Mouse (Mus musculus) cerebellum, adult 9-11 months (tissue): ENCODE results near the gene Acot12.
A peak's percentile ranks its signal among the peaks of the same experiment; 100 is the strongest.

Experiments used
- DNase-seq: peaks from one replicate; pipeline ENCODE4 v3.0.0; 2022

Gene Acot12

DNA sequence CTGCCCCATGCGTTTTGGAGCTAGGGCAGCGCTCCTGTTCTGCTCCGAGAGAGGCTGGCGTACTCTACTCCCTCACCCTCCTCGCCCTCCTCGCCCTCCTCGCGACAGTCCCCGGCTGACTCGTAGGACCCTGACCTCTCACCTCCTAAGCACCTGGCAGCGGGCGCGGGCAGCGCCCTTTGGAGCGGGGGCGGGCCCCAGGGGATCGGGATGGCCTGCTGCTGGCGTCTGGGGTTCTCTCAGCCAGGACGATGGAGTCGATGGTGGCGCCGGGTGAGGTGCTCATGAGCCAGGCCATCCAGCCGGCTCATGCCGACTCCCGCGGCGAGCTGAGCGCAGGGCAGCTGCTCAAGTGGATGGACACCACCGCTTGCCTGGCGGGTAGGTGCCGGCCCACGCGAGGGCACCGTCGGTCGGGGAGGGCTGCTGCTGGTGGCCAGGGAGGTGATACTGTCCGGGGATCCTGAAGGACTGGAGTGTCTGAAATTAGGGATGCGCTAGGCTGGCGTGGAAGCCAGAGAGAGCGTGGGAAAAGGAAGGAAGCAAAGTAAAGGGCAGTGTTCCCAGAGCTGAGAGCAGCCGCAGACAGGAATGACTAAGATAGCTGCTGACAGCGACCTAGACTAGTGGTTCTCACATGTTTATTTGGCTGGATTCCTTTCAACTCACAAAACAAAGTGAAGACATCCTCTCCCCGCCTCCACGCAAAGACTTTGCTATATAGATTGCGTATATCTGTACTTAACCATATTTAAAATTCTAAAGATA is at the start of gene Acot12:
TSS of gene Acot12 (plus strand) at position 233 of the 768 bp plus-strand sequence.
- DNase-seq, result peak; percentile 56

DNA sequence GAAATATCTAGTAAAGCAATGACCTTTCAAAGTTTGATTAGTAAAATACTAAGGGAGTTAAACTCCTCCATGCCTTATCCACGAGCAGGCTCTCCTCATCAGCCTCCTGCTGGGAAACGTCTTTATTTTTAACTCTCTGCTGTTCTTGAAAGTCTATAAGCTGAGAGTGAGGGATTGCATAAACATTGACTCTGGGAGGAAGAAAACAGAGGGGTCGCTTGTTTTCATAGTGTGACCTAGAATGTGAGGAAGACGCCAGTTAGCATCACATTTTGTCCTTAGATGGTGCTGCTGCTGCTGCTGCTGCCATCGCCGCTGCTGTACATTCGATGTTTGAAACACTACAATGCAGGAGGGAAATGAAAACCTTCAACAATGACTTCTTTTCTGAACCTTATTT is 47.7 kb upstream of the Acot12 start:
- DNase-seq, result no peak

DNA sequence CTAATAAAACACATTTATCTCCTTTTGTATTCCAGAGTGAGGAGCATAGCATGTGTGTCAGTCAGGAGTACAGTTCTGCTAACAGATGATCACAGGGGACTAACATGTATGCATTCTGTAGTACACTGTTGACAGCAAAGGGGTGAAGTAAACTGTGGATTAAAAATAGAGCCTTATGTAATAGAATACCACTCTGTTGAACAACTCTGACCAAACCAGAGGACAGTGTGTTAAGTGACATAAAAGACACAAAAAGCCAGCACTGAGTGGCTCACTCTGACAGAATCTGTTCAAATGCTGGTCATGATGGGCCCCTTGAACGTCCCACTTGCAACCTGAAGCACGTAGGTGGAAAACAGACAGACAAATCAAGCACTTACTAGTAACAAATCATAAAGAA is 45.9 kb upstream of the Acot12 start:
- DNase-seq, result no peak

GRCm38 (mm10) chr13:91696109-91696645 is 45.1 kb upstream of the Acot12 start:
- no peak for DNase-seq

GRCm38 (mm10) chr13:91697011-91697410 is 44.3 kb upstream of the Acot12 start:
- peak; percentile 10 for DNase-seq

GRCm38 (mm10) chr13:91702337-91702736 is 39.0 kb upstream of the Acot12 start:
- DNase-seq, result no peak

DNA sequence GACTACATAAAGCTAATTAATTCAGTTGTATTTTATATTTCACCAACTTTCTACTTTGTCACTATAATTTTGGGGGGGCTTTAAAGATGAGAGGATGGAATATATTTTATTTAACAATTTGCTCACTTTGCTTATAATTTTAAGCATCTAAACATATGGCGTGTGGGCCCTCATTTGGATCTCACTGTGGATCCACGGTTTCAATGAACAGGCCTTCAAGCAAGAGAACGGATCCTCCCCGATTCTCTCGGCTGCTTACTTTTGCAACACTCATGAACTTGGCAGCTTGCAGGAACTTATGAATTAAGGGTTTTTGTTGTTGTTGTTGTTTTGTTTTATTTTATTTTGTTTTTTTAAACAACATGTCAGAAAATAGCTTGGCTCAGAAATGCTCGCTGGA is 21.8 kb upstream of the Acot12 start:
- no peak for DNase-seq

DNA sequence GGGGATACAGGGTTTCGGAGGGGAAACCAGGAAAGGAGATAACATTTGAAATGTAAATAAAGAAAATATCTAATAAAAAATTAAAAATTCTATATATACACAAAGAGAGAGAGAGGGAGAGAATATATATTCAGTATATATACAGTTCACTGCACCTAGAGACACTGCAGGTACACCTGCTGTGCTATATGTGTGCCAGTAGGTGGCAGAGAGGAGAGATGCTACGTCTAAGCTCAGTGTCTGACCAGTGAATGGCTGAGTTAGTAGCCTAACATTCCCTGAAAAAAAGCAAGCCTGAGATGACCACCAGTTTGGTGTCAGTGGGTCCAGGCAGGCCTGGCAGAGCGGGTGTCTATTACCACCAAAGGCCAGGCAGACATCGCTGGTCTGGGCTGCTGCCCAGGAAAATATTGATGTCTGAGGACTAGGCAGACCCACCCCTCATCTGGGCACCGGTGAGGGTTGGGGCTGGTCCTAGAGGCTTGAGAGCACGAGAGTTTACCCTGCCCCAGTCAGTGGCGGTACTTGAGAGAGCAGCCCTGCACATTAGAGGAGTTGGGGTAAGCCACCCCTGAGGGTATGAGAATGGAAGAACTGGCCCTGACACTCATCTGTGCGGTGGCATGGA is 18.1 kb upstream of the Acot12 start:
- DNase-seq, result no peak

DNA sequence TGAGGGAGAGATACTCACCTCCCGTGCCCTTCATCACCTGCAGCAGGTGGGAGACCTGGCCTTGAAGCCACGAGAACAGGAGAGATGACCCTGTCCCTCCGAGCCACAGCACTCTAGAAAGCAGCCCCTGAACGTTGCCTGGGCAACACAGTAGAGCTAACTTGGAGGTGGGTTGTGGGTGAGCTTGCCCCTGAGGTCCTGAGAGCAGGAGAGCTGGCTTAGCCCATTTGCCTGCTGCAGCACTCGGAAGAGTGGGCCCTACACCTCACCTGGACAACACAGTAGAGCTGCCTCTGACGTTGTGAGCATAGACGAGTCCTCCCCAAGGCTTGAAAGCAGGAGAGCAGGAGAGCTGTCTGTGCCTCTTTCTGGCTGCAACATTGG is 17.6 kb upstream of the Acot12 start:
- DNase-seq, result no peak

DNA sequence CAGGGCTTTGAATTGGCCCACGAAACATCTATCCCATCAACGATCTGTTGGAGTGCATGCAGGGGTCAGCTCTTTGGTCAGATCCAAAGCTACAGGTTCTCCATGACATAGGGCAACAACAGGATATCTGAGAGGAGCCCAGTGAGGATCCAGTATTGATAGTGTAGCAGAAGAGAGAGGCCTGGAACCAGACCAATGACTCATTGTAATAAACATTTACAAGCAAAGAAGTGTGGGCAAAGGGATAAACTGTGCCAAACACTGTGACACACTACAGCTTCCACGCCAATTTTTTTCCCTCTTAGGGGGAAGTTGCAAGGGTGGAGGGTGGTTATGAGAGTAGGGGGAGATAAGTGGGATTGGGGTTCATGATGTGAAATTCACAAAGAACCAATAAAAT is 17.1 kb upstream of the Acot12 start:
- no peak for DNase-seq

DNA sequence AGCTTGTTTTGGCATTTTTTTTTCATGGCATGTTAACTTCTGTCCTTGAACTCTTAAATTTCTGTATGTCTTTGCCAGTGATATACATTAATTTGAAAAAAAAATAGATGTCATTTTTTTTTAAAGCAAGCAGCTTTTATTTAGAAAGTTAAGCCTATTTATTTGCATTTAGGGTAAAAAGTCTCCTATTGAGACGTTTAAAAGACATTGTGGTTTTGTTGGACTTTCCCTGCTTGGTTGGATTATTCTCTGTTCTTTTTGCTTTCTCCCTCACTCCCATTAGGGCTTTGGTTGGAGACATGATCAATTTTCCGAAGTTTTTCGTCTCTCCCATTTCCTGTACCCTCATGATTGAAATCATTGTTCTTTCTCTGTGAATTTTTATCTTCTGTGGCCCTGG is 16.2 kb upstream of the Acot12 start:
- no peak for DNase-seq

GRCm38 (mm10) chr13:91727899-91728298 is 13.4 kb upstream of the Acot12 start:
- DNase-seq, result no peak

DNA sequence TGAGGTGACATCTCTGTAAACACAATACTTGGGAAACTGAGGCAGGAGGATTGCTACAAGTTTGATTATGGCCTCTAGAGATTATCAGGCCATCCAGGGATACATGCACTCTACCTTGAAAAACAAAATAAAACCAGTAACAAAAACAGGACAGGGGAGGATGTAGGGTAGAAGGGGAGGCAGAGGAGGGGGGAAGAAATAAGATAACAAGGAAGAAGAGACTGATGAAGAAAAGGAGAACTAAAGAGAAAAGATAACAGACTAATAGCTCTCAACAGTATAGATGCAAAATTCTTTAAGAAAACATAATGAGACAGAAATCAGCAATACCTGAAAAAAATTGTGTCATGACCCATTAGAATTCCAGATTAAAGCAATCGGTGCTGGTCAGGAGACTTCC is 4.1 kb upstream of the Acot12 start:
- no peak for DNase-seq

DNA sequence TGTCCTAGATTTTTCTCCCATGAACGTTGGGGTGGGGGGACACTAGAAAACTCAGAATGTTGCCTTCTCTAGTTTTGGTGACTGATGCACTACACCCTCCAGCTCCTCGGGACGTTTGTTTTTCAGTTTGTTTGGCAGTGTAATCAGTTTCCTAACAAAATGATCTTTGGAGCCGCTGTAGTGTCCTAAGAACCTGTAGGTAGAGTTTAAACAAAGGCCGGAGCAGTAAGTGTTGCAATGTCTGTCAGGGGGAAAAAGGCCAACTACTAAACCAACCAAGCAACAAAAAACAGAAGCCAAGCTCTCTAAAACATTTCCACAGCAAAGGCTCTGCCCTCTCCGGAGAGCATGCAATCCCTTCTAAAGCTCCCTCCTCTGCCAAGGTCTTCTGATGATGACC is 461 bp upstream of the Acot12 start:
- no peak for DNase-seq

GRCm38 (mm10) chr13:91743180-91743579 is 1.9 kb downstream of the Acot12 start:
- no peak for DNase-seq

DNA sequence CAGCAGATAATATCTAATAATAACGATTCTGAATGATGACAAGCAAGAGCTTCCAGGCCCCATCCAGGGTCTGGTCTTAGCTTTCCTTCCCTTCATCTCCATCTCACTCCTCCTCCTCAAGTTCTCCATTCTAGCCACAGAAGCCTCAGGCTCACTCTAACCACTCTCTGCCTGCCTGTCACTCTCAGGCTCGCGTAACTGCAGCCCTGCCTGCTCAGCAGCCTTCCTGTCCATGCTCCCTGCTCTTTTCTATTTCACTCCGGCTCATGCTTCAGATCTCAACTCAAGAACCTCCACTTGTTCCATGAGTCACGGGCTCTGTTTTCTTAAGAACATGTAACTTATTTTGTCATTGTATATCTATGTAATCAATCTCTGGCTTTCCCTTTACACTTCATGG is 5.2 kb downstream of the Acot12 start:
- DNase-seq, result no peak

- no peak for DNase-seq
Observed at GRCm38 (mm10) chr13:91748401-91748800, 7.1 kb downstream of the Acot12 start.

DNA sequence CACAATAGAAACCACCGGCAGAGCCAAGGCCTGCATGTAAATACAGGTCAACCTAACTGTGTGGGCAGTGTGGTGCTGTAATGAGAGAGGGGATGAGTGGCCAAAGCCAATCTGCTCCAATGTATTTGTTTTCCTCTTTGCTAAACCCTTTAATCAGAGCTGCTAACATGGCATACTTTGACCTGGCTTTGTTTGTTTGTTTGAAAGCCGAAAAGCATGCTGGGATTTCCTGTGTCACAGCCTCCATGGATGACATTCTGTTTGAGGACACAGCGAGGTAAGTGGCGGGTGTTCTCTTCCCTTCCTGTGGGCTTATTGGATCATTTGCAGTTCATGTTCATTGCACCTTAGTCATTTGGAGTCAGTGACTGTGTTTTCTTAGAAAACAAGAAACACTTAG is 8.7 kb downstream of the Acot12 start:
- no peak for DNase-seq

DNA sequence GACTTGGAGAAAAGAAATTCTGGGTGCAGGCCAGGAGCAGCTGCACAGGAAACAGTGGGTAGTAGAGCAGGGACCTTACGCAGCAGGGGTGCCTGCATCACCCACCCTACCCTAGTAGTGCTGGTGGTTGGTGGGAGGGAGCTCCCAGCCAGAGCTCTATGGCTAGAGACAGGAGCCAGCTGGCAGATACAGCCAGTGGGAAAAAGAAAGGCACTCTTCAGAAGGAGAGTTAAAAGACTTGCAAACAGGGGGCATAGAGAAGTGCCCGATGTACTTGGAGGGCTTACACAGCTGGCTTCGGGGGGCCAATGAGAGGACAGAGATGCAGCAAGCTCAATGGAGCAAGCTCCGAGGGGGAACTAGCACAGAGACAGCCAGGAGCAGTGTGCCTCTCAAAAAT is 12.4 kb downstream of the Acot12 start:
- no peak for DNase-seq

GRCm38 (mm10) chr13:91754762-91755161 is 13.4 kb downstream of the Acot12 start:
- no peak for DNase-seq

DNA sequence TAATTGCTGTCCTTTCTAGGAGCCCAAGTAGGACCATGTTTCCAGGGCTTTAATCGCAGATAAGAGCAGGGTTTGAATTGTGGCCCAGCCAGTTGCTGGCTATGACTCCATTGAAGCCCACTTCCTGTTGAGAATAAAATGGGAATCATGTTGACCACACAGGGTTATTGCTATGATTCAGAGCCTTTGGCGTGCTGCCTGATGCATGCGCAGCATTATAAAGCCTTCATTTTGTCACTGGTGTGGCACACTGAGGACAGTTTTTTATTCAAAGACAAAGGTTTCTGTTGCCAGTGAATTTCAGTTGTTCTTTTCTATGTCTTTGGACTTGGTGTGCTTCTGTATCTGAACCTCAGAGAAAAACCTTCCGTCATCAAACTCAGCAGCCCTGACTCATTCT is 14.9 kb downstream of the Acot12 start:
- DNase-seq, result no peak

- no peak for DNase-seq
Observed at GRCm38 (mm10) chr13:91758316-91759048, 17.2 kb downstream of the Acot12 start.

DNA sequence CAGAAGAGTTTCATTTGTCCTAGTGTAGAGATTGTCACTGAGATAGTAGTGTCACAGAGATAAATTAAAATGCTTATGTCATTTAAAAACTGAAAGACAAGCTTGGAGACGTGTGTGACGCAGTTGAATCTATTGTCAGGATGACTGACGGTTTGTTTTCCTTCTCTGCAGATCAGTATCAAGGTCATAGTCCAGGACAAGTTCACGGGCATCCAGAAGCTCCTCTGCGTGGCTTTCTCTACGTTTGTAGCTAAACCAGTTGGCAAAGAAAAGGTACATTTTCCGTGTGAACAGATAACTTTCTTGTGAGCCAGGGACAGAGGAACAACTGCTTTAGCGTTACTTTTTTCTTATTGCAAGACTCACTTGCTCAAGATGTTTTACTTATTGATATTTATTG is 18.5 kb downstream of the Acot12 start:
- DNase-seq, result no peak
